ENCODE assay signal across 32 mouse cellular contexts in the genomic region with DNA sequence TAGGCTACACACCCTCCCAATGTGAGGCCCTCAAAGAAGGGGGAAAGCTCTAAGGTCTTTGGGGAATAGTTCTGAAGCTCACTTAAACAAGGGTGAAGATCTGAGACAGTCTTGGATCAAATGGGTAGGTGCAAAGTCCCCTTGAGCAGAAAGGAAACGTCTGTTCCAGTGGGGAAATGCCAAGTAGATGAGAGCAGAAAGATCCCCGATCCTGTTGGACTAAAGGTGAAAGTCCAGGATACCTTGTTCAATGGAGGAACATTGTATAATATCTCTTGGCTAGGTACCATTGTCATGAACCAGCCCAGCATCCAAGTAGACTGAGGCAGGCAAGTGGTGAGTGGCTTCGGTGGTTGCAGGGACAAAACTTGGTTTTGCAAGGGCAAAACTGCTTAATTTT.
"Had no signal": no experiment of that assay in that cellular context is flagged by ENCODE, and none has a peak within 500 bp of the region (broad histone marks: within the 10 kb centered on the region; RNA-seq: fewer than 3 reads in every experiment).

No protein-coding gene starts in this region.

- H3K27me3 ChIP-seq: heart, embryonic 12.5 days; heart, embryonic 13.5 days; heart, embryonic 15.5 days; hindbrain, embryonic 12.5 days; hindbrain, embryonic 13.5 days; hindbrain, embryonic 15.5 days; intestine, embryonic 15.5 days; kidney, embryonic 15.5 days had no signal

- DNase-seq: heart, adult 2 months; heart, postnatal 10 days; heart, postnatal 14 days; heart, postnatal 36 days; heart, postnatal 4 days; kidney, adult 11 months; kidney, postnatal 10 days; kidney, postnatal 14 days; kidney, postnatal 25 days; kidney, postnatal 4 days; layer of hippocampus, adult 9-11 months; layer of hippocampus, postnatal 36 days had no signal

- H3K4me2 ChIP-seq: heart, embryonic 11.5 days; heart, embryonic 12.5 days; heart, embryonic 13.5 days; heart, embryonic 15.5 days; hindbrain, embryonic 12.5 days; hindbrain, embryonic 13.5 days; hindbrain, embryonic 14.5 days; hindbrain, embryonic 15.5 days; intestine, embryonic 15.5 days; kidney, embryonic 15.5 days had no signal

- H3K9me3 ChIP-seq: heart, embryonic 10.5 days; heart, embryonic 12.5 days; heart, embryonic 13.5 days; heart, embryonic 15.5 days; hindbrain, embryonic 10.5 days; hindbrain, embryonic 12.5 days; hindbrain, embryonic 13.5 days; hindbrain, embryonic 15.5 days; intestine, embryonic 15.5 days; kidney, embryonic 15.5 days had no signal

- H3K4me1 ChIP-seq: heart, embryonic 10.5 days; heart, embryonic 12.5 days; heart, embryonic 13.5 days; heart, embryonic 15.5 days; hindbrain, embryonic 10.5 days; hindbrain, embryonic 12.5 days; hindbrain, embryonic 13.5 days; hindbrain, embryonic 15.5 days; intestine, embryonic 15.5 days; kidney, embryonic 15.5 days had no signal

- H3K27ac ChIP-seq: heart, adult 2 months; heart, embryonic 10.5 days; heart, embryonic 13.5 days; heart, embryonic 15.5 days; hindbrain, embryonic 10.5 days; hindbrain, embryonic 12.5 days; hindbrain, embryonic 13.5 days; hindbrain, embryonic 14.5 days; hindbrain, embryonic 15.5 days; hindbrain, postnatal 0 days; intestine, embryonic 15.5 days; kidney, embryonic 15.5 days; kidney, postnatal 0 days; layer of hippocampus, adult 2 months; left cerebral cortex, adult 2 months had no signal

- H3K36me3 ChIP-seq: intestine, embryonic 15.5 days had no signal

- ATAC-seq: hindbrain, embryonic 16.5 days; hindbrain, postnatal 0 days; inflammation-experienced regulatory T-cells, adult 6 months; intestine, embryonic 15.5 days; intestine, embryonic 16.5 days; intestine, postnatal 0 days had no signal

- H3K9ac ChIP-seq: heart, embryonic 12.5 days; heart, embryonic 13.5 days; heart, embryonic 15.5 days; hindbrain, embryonic 12.5 days; hindbrain, embryonic 13.5 days; hindbrain, embryonic 14.5 days; hindbrain, embryonic 15.5 days; intestine, embryonic 15.5 days; kidney, embryonic 15.5 days had no signal

- H3K4me3 ChIP-seq: heart, adult 2 months; heart, embryonic 10.5 days; heart, embryonic 12.5 days; heart, embryonic 13.5 days; heart, embryonic 15.5 days; hindbrain, embryonic 10.5 days; hindbrain, embryonic 12.5 days; hindbrain, embryonic 13.5 days; hindbrain, embryonic 15.5 days; intestine, embryonic 15.5 days; kidney, embryonic 15.5 days; layer of hippocampus, adult 2 months; left cerebral cortex, adult 2 months had no signal
